Mouse (Mus musculus): ENCODE data around the gene Flad1. TPM values are rescaled to one million over a fixed set of nuclear protein-coding genes. Genes with fewer than 3 reads are reported as not detected.

Gene Flad1
- polyA plus RNA-seq, 1 experiment from 2014 or later: 27.1 TPM

DNA sequence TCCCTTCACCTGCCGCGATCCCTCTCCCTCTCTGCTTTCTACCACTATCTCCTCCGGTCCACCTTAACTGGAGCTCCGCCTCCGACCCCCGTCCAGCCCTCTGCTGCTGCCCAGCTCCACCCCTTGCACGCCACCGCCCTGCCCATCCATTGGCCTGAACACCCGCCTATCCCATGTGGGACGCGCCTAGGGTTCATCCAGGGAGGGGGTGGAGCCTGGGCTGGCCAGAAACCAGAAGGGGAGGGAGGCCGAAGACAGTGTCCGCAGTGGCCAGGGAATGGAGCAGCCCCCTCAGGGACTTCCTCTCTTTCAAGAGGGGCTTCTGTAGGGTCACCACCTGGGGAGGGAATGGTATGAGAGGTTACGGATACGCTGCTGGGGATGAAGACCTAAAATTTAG lies 18.1 kb downstream of the Flad1 start:
- H3K9ac ChIP-seq: peak overlapping the region; percentile 41
- H3K4me2 ChIP-seq: peak overlapping the region; percentile 98
- no peaks in the 10 kb centered on the region for H3K9me3 ChIP-seq
- no peaks in the 10 kb centered on the region for H3K36me3 ChIP-seq
- WGBS: 0% methylated on average over 15 of the region's 15 CpGs
- peak; percentile 94 for ATAC-seq (ENCODE audit: insufficient number of reproducible peaks, low FRiP score, low TSS enrichment, low read depth)
- peak overlapping the region; percentile 92 for H3K27ac ChIP-seq
- H3K4me3 ChIP-seq: peak overlapping the region; percentile 57
- peaks cover 67% of the 10 kb centered on the region for H3K4me1 ChIP-seq
- H3K27me3 ChIP-seq: 0 out of 2 replicates have a peak, but pooled peaks cover 3% of the 10 kb centered on the region

DNA sequence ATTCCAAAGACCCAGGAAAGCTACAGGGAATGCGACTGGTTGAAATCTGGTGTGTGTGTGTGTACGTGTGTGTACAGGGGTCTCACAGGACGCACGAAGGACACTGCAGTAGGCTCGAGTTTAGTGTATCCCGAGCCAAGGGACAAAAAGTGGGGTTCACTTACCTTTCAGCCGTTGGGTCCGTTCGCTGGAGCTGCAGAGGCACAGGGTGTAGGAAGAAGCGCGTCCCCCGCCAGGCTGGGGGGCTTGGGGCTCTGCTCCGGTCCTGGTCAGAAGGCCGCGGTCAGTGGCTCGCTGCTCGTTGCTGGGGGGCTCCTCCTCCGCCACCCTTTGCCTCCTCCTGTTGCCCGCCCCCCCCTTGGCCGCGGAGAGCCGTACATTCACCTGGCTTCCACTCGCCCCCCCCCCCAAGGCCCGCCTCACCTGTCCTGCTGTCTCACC lies 18.8 kb downstream of the Flad1 start:
- Histone ChIP-seq H3K4me2 (peak overlapping the region; percentile 98), H3K27me3 (0 out of 2 replicates have a peak, but pooled peaks cover 3% of the 10 kb centered on the region), H3K4me3 (peak overlapping the region; percentile 57), H3K36me3 (no peaks in the 10 kb centered on the region), H3K27ac (peak overlapping the region; percentile 79), H3K9me3 (no peaks in the 10 kb centered on the region), H3K9ac (peak overlapping the region; percentile 55), H3K4me1 (peaks cover 74% of the 10 kb centered on the region)
- no peak for ATAC-seq (ENCODE audit: insufficient number of reproducible peaks, low FRiP score, low TSS enrichment, low read depth)
- WGBS: under 1% methylated on average over 17 of the region's 24 CpGs

DNA sequence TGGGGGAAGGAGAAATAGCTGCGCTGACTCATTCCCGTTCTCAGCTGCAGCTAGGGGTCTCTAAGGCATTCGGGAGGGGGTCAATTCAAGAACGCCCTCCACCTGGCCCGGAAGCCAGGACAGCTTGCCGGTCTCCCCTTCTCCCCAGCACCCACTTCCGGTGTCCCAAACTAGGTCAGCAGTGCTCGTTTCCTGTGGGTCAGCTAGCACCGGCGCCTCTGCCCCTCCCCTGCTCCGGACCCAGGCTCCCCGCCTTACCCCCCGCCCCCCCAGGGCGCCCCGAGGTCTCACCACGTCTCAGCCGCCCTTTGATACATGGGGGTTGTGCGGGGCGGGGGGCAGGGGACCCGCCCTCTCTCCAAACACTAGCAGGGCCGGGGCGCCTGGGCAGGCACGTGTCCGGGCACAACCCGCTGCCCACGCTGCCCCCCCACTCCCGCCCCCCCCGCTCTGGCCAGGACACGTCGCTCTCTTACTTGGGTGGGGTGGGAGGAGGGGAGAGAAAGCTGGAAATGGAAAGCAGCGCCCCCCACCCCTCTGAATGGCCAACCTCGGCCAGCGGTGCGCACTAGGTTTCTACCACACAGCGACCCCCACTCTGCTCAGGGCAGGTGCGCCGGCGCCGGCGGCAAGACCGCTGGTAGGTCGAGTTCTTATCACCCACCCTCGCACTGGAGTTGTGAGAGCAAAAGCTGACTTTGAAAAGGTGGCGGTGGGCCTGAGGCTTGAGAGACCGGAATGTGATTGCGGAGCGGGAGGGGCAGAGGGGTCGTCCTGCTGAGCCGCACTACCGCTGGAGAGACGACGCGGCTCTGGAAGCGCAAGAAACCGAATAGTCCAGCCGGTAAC lies 19.8 kb downstream of the Flad1 start:
- no peak for ATAC-seq (ENCODE audit: insufficient number of reproducible peaks, low FRiP score, low TSS enrichment, low read depth)
- Histone ChIP-seq H3K9ac (peak overlapping the region; percentile 55), H3K4me1 (peaks cover 81% of the 10 kb centered on the region), H3K4me2 (peak overlapping the region; percentile 98), H3K36me3 (no peaks in the 10 kb centered on the region), H3K9me3 (no peaks in the 10 kb centered on the region), H3K27ac (peak overlapping the region; percentile 79; the same call in 1 of the 2 replicates), H3K27me3 (0 out of 2 replicates have a peak, but pooled peaks cover 3% of the 10 kb centered on the region), H3K4me3 (peak overlapping the region; percentile 57)
- 1% methylated on average over 56 of the region's 56 CpGs for WGBS

DNA sequence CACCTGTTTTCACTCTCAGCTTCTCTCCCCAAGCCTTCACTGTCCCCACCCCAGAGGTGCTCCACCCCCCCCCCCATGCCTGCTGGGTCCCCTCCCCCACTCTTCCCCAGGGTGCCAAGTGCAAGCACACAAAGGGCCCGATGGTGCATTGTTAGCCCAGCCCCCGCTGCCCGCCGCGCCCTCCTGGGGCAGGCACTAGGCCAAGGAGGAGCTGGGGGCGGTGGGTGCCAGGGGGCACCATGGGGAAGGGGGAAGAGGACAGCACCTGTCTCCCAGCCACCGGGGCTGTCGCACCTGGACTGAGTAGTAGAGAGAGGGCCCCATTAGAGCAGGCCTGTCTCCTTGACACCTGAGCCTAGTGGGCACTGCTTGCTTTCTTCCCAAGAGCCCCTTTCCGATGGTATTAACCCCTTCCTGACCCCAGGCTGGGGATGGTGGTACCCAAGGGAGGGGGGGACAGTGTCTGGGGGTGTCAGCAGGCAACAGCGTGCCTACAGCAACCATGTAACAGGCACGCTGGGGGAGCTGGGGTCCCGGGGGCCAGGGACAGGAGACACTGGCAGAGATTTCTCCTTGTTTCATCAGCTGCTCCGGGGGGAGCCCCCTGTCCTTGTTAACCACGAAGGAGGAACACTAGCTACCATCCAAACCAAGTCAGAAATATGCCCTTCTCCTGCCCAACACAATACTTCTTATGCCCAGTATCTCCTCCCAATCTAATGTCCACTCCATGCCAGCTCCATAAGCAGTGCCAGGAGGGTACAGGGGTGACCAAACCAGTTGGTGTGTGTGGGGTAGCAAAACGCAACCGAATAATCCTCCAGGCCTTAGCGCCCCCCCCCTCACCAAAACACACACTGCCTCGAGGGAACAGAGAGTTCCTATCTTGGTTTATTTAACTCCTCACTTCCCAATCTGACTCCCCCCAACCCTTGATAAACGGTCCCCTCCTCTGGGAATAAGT lies 20.7 kb downstream of the Flad1 start:
- Histone ChIP-seq H3K4me1 (peaks cover 78% of the 10 kb centered on the region), H3K36me3 (no peaks in the 10 kb centered on the region), H3K27me3 (0 out of 2 replicates have a peak, but pooled peaks cover 3% of the 10 kb centered on the region), H3K27ac (peak overlapping the region; percentile 3; the same call in 1 of the 2 replicates), H3K9me3 (no peaks in the 10 kb centered on the region), H3K4me3 (peak overlapping the region; percentile 57), H3K4me2 (peak overlapping the region; percentile 98), H3K9ac (peak overlapping the region; percentile 55; the same call in 1 of the 2 replicates)
- no peak for ATAC-seq (ENCODE audit: insufficient number of reproducible peaks, low FRiP score, low TSS enrichment, low read depth)
- 14% methylated on average over 19 of the region's 19 CpGs for WGBS

DNA sequence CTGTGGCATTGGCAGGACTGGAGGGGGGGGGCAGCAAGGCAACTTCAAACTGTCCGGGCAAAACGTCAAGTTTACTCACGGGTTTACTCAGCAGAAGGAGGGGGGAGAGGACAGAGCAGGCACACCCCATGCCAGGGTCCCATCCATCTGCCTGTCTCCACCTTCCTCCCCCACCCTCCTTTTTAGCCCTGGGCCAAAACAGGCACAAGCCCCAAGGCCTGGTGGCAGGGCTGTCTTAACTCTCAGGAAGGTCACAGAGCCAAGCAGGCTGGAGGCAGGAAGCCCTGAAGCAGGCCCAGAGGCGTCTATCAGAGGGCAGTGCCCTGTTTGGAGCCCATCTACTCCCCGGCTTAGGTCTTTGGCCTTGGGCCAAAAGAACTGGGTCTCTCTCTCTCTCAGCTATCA lies 21.6 kb downstream of the Flad1 start:
- Histone ChIP-seq H3K4me2 (peak overlapping the region; percentile 98; the same call in 1 of the 2 replicates), H3K4me1 (peaks cover 77% of the 10 kb centered on the region), H3K27me3 (0 out of 2 replicates have a peak, but pooled peaks cover 3% of the 10 kb centered on the region), H3K4me3 (peak overlapping the region; percentile 57; the same call in 1 of the 2 replicates), H3K9me3 (no peaks in the 10 kb centered on the region), H3K36me3 (no peaks in the 10 kb centered on the region), H3K9ac (no peak overlapping the region), H3K27ac (0 out of 2 replicates have a peak overlapping the region, but pooled peaks have one; percentile 3)
- 41% methylated on average over 5 of the region's 5 CpGs for WGBS
- no peak for ATAC-seq (ENCODE audit: insufficient number of reproducible peaks, low FRiP score, low TSS enrichment, low read depth)

DNA sequence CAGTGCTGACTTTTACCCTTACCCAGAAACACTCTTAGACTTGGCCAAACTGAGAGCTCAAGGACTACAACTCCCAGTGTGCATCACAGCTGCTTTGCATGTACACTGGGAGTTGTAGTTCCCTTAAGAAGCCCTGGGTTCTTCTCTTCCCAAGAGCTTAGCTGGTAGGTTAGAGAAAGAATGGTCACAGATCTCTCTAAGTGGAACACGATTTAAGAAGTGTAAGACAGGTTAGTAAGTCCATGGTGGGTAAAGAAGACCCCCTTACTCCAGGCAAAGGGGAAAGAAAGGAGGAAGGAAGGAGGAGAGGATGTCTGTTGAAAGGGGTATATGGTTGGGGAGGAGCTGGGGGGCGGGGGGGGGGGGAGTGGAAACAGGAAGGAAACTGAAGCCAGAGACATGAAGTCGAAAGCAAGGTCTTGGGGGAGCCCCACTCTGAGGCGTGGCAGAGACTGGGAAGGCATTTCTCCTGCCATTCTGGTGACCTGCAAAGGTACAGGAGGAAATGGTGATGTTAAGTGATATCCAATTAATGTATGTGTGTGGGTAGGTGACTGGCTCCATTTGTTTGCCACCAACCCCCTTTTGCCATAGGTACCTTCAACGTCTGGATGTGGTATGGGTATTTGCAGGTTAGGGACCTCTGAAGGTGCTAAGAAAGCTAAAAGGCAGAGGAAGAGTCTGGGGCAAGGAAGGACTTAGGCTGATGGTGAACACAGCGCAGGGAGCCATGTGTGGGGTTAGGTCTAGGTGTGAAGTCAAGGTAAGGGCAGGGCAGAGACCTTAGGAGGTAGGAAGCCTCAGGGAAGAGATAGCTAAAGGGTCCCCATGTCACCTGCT lies 22.5 kb downstream of the Flad1 start:
- H3K27ac ChIP-seq: peak overlapping the region; percentile 73; the same call in 1 of the 2 replicates
- no peak overlapping the region for H3K9ac ChIP-seq
- ATAC-seq (ENCODE audit: insufficient number of reproducible peaks, low FRiP score, low TSS enrichment, low read depth): no peak

DNA sequence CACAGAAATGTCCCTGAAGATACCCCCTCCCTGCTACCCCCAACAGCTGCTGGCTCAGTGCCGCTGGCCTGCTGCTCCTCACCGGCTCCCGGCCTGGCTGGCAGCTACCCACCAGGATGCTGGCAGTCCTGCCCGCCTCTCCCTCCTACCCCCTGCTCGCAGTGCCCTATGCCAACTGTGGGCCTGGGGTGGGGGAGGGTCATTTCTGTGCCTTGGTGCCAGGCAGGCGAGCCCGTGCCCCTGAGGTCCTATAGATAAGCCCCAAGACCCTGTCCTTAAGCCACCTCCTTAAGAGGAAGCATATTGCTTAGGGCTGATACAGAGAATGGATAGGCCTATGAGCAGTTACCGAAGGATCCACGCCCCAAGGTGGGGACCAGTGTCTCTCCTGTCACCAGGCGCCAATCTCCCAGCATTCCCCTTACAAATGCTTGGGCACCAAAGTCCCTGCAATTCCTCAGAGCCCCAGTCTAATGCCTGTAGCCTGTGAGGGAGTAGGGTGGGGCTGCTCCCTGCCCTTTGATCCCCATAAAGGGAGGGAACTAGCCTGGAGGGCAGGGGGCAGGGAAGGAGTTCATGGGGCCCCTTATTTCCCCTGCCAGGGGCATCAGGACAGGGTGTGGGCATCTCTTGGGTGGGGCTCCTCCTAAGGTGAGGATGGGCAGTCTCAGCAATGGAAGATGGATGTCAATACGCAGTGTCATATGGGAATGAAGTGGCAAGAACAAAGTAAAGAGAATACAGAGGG lies 23.4 kb downstream of the Flad1 start:
- H3K36me3 ChIP-seq: no peaks in the 10 kb centered on the region
- H3K4me2 ChIP-seq: no peak overlapping the region
- H3K9me3 ChIP-seq: no peaks in the 10 kb centered on the region
- peaks cover 73% of the 10 kb centered on the region for H3K4me1 ChIP-seq
- no peak for ATAC-seq (ENCODE audit: insufficient number of reproducible peaks, low FRiP score, low TSS enrichment, low read depth)
- no peak overlapping the region for H3K4me3 ChIP-seq
- peak overlapping the region; percentile 73 for H3K27ac ChIP-seq
- WGBS: 60% methylated on average over 11 of the region's 11 CpGs
- 0 out of 2 replicates have a peak, but pooled peaks cover 3% of the 10 kb centered on the region for H3K27me3 ChIP-seq
- H3K9ac ChIP-seq: no peak overlapping the region

More for the DNA sequence above, 22.5 kb downstream of the Flad1 start:
- Histone ChIP-seq H3K27me3 (0 out of 2 replicates have a peak, but pooled peaks cover 3% of the 10 kb centered on the region), H3K4me2 (no peak overlapping the region), H3K36me3 (no peaks in the 10 kb centered on the region), H3K4me3 (no peak overlapping the region), H3K9me3 (no peaks in the 10 kb centered on the region), H3K4me1 (peaks cover 77% of the 10 kb centered on the region)
- WGBS: 44% methylated on average over 6 of the region's 6 CpGs

GRCm38 (mm10) chr3:89387632-89388031 lies 24.0 kb downstream of the Flad1 start:
- Histone ChIP-seq H3K9me3 (no peaks in the 10 kb centered on the region), H3K27me3 (0 out of 2 replicates have a peak, but pooled peaks cover 3% of the 10 kb centered on the region), H3K4me1 (peaks cover 69% of the 10 kb centered on the region), H3K9ac (no peak overlapping the region), H3K36me3 (no peaks in the 10 kb centered on the region), H3K4me2 (0 out of 2 replicates have a peak overlapping the region, but pooled peaks have one; percentile 31), H3K27ac (no peak overlapping the region; the same call in 1 of the 2 replicates), H3K4me3 (peak overlapping the region; percentile 7; the same call in 1 of the 2 replicates)
- ATAC-seq (ENCODE audit: insufficient number of reproducible peaks, low FRiP score, low TSS enrichment, low read depth): no peak
- 74% methylated on average over 11 of the region's 11 CpGs for WGBS

DNA sequence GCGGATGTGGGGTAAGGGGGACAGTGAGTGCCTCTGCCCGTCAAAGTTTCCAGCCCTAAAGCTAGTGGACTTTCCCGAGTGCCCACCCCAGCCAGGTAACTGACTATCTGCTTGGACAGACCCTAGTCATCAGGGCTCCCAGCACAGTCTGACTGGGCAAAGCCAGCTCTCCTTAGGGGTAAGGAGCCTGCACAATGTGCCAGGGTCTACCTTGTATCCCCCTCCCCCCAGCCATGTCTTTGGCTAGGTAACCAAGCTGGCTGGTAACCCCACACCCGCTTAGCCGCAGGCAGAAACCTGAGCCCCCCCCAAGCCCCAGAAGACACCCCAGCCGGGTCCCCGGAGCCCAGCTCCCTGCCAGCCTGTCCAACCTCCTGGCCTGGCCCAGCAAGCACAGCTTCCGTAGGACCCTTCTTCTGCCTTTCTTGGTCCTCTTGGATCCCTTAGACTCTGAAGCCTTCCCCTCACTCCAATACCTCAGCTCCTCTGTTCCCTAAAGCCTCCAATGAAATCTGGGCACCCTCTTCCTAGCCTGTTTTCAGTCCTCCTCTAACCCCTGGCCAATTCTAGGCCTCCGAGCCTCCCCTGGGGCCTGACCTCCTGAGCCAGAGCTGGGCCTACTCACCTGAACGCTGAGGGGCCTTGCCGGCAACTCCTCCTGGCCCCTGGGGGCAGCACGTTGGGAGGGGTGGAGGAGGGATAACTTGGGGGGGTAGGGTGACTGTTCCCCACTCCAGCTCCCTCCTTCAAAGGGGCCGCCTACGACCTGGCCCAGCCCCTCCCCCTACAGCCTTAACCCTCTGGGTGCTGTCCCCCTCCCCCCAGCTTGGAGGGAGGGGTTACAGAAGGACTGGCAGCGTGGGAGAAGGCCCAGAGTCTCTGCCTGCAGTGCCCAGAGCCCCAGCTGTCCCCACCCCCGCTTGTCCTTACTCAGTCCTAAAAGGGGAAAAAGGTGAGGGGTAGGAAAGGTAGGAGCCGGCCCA lies 24.9 kb downstream of the Flad1 start:
- no peaks in the 10 kb centered on the region for H3K36me3 ChIP-seq
- no peak for ATAC-seq (ENCODE audit: insufficient number of reproducible peaks, low FRiP score, low TSS enrichment, low read depth)
- H3K27me3 ChIP-seq: 0 out of 2 replicates have a peak, but pooled peaks cover 2% of the 10 kb centered on the region
- 52% methylated on average over 17 of the region's 17 CpGs for WGBS
- no peak overlapping the region for H3K4me3 ChIP-seq
- H3K9me3 ChIP-seq: no peaks in the 10 kb centered on the region
- peak overlapping the region; percentile 11; the same call in 1 of the 2 replicates for H3K27ac ChIP-seq
- H3K4me1 ChIP-seq: peaks cover 60% of the 10 kb centered on the region
- H3K9ac ChIP-seq: no peak overlapping the region
- H3K4me2 ChIP-seq: no peak overlapping the region

All from limb, embryonic 15.5 days (tissue).